Mouse (Mus musculus): ENCODE data around the gene Gm884.

The Gm884 gene

DNA sequence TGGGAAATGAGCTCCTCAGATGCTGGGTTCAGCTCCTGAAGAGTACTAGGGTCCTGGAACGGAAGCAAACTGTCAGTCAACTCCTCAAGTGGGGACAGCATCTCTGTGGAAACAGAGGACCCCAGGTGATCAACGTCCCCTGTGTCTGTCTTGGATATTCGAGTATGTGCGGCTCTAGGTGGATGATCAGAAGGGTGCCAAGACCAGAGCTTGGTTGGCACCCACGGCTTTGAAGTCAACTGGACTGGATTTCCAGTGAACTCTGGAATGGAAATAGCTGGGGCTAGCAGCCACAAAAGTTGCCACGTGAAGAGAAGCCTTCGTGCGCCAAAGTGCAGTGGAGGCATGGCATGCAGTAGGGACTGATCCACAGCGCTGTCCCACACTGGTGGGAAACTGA lies at the start of gene Gm884:
Gene Gm884 (minus strand): TSS at position 101 of the 400 bp plus-strand sequence.
- in situ Hi-C loops (cut with MboI, MseI) = no loop called here

DNA sequence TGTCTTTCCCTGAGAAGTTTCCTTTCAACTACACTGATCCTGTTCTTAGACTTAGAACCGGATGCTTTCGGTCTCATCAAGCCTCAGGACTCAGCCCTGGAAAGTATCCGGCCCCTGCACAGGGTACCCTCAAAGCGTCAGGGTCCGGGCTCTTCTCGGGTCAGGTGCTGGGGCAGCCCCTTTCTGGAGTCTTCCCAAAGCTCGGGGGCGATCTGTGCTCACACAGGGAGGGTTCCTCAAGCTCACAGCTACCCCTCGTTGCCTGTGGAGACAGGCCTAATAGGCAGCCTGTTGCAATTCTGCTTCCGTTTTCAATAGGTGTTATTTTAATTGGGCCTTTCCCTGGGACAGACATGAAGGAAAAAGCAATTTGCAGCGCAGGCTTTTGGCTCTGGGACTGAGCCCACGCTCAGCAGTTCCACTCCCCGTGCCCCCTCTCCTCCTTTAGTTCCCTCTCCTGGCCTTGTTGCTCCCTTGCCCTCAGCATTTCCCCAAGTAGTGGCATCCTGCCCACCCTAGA lies 46.0 kb upstream of the Gm884 start:
- in situ Hi-C loops (cut with MboI, MseI) = no loop called here

DNA sequence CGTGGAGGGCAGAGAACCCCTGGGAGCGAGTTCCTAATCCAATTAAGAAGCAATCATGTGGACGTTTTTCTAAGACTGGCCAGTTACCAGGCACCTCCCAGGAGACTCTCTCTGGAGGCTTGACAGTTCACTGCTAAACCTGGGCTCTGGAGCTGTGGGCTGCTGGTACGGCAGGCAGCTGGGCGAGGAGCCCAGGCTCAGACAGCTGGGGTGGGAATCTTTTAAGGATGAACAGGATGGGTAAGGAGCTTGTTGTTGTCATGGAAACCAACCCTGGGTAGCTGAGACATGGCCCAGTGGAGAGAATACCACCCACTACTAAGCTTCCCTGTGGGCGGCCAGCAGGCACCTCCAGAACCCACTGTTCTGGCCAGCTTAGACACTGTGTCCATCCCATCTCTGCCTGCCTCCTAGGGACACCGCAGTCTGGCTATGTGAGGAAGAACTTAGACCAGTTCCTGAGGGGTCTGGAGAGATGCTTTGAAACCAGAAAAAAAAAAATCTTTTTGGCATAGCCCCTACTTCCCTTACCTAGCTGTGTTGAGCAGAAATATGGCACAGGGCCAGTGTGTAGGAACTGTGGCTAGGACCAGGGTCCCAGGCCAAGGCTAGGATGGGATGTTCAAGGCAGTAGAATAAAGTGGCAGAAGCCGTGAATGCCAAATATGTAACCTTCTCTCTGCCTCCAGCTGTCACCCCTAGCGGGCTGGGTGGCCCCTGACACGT lies 45.4 kb upstream of the Gm884 start:
- in situ Hi-C loops (cut with MboI, MseI) = no loop called here

DNA sequence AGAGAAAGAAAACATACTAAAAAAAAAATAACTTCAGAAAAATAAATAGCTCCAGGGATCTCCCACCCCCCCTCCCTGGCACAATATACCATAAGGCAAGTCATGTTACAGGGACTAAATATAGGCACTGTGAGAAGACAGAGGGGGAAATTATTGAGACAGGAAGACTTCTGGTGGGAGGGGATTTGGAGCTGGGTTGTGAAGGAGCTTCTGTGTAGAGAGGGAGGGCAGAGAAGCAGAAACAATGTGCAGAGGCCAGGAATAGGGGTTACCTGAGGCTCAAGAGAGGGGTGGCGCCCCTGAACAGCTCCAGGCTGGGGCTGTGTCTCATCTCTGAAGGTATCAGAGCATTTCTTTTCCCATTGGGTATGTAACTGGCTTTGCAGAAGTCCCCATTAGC lies 44.8 kb upstream of the Gm884 start:
- in situ Hi-C loops (cut with MboI, MseI) = no loop called here

DNA sequence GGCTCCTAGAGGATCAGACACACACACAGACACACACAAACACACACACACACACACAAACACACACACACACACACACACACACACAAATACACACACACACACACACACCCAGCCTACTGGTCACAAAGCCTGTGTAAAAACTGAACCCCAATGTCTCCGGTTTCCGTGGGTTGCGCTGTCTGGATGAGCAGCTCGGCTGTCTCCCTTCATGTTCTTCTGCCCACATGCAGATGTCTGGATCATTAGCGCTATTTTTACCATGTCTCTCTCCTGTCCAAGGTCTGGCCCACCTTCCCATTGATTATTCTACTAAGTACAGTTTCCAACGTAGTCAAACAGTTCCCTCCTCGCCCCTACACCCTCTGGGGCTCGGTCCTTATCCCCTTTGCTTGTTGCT lies 42.2 kb upstream of the Gm884 start:
- in situ Hi-C loops (cut with MboI, MseI) = no loop called here

DNA sequence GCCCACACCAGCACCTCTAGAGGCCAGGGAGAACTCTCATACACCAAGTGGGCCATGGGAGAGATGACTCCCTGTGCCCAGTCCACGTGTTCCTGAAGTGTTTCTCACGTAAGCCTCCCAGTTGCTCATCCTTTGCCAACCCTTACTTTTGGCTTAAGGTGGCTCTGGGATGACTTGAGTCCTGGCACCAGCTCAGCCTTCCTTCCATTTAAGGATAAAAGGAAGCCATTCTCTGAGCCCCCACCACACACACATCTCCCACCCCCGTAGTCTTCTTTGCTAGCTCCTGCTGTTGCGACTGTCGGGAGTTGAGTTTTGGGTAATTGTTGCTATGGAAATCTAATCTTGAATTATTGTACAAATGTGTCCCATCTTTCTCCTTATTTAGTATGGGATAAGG lies 41.6 kb upstream of the Gm884 start:
- in situ Hi-C loops (cut with MboI, MseI) = no loop called here

DNA sequence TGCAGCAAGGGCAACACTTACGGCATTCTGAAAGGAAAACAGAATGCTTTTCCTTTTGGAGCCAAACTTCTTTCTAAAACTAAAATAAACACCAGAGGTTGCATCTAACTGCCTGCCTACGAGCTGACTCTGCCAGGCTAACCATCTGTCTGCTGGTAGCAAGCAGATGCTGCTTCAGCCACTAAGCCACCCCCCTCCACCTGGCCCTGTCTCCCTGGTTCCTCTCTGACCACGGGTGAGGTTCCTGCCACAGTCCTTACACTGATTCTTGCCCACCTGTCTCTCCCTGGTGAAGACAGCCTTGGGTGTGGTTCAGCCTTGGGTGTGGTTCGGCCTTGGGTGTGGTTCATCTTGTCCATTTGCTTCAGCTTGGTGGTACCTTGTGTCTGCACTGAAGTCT lies 40.9 kb upstream of the Gm884 start:
- in situ Hi-C loops (cut with MboI, MseI) = no loop called here

DNA sequence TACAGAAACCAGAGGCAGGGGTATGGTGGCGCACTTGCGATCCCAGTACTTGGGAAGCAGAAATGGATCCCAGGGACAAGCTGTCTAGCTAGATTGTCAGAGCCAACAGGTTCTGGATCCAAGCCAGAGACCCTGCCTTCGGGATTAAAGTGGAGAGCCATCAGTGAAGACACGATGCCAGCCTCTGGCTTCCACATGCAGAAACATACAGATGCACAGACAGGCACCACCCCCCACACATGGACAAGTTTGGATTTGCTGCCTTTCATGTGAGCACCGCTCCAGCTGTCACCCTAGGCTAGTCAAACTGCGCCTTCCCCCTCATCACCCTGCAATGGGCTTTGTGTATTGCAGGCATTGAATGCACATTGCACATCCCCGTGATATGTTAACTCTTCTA lies 37.2 kb upstream of the Gm884 start:
- in situ Hi-C loops (cut with MboI, MseI) = no loop called here

DNA sequence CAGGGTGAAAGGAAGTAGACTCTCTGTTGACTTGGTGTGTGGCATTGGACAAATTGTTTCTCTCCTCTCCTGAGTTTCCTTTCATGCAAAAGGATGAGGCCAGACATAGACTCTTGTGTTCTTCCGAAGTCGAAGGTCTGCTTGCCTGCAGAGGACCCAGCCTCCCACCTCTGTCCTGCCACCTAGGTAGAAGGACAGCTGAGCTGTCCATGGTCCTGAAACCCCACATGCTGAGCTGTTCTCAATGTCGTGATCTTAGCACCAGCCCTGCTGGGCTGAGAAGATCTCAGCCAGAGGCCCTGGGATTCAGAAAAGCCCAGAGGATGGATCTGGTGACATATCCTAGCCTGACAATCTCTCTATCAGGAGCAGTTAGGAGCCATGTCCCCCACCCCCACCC lies 35.6 kb upstream of the Gm884 start:
- in situ Hi-C loops (cut with MboI, MseI) = no loop called here

DNA sequence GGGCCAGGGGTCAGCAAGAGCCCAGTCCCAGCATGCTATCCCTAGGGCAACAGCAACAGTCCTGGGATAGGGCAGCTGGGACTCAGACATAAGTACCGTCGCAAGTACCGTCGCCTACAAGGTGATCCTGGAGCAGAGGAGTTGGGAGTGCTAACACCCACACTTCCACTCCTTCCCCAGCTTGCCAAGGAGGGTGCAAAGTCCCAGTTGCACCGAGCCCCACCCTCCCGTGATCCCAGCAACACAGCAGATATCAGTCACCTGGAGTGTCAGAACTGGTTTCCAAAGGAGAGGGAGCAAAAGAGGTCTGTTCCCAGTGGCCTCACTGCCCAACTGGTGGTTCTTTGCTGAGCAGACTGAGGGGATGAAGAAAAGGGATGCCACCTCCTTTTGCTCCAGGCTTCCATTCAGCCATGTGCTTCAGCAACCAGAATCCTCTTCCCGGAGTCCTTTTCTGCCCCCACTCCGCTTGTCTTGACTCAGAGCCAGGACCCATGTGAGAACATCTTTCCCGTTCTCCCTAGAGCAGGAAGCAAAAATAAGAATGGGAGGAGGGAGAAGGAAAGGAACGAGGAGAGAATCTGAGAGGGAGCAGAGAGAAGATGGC lies 32.5 kb upstream of the Gm884 start:
- in situ Hi-C loops (cut with MboI, MseI) = no loop called here

DNA sequence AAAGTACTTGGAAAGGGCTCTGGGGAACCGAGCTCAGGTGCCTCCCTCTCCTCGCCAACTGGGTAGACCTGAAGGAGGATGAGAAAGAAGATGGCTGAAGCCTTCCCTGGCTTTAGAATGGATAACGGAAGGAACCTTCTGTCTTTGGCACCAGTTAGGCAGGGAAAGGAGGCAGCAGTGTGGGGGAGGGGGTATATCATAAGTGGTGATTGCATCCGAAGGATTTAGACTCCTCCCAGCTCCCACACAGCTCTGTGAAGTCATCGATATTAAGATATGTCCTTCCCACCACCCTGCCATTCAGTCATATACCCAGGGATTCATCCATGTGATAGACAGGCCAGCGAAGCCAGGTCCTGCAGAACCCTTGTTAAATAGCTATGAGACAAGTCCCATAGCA lies 30.5 kb upstream of the Gm884 start:
- in situ Hi-C loops (cut with MboI, MseI) = no loop called here

DNA sequence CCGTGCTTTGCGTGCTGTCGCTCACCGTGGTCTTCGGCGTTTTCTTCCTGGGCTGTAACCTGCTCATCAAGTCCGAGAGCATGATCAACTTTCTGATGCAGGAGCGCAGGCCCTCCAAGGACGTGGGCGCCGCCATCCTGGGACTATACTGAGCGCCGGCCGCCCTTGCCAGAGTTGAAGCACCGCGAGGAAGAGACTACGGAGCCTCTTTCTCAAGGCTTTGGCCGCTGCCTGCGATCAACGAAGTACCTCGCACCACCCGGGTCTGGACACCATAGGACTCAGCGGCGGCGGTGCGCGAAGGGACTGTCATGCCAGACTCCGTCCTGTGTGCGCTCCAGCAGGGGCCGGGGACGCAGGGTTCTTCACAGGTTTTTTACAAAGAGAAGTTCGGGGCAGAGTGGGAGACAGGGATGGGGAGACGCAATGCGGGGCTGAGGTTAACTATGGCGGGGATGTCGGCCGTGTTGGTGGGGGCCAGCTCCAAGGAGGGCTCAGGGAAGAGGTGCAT lies 29.1 kb upstream of the Gm884 start:
- in situ Hi-C loops (cut with MboI, MseI) = no loop called here

DNA sequence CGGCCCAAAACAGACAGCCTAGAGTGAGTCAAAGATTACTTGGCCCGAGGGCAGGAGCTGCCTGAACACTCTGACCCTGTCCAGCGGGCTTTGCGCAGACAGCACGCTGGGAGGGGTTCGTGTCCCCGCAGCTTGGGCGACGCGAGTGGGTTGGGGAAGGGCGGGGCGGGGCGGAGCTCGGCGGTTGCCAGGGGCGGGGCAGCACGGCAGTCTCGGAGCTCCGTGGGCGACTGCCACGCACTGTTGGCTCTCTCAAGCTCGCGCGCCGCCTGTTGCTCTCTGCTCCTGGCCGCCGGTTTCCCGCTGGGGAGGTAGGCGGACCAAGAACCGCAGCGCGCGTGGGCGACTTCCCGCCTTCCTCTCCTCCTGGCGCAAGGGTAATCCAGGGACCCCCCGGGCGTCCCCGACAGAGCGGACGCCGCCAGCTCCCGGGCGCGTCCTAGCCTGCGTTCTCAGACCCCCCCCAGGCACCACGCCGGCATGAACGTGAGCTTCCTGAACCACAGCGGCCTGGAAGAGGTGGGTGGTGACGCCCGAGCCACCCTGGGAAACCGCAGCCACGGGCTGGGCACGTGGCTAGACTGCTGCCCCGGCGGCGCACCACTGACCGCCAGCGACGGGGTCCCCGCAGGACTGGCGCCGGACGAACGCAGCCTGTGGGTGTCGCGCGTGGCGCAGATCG lies 28.5 kb upstream of the Gm884 start, which contains the start of gene Rprml:
Gene Rprml (plus strand): TSS at position 270 of the 682 bp plus-strand sequence.
- in situ Hi-C loops (cut with MboI, MseI) = no loop called here

DNA sequence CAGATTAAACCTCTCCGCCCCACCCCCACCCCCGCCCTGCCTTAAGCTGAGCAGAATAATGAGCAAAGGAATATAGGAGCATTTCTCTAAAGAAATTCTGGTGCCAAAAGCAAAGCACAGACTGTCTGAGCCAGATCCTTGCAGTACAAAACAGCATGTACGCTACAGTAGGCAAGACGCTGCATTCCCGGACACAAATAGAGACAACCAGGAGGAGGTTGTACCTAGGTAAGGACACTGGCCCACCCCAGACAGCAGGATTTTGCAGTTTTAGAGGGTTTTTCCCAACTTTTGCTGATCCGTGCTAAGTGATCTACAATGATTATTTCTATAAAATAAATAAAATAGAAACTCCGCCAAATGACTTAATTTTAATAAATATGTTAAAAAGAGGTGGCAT lies 27.7 kb upstream of the Gm884 start:
- in situ Hi-C loops (cut with MboI, MseI) = no loop called here

DNA sequence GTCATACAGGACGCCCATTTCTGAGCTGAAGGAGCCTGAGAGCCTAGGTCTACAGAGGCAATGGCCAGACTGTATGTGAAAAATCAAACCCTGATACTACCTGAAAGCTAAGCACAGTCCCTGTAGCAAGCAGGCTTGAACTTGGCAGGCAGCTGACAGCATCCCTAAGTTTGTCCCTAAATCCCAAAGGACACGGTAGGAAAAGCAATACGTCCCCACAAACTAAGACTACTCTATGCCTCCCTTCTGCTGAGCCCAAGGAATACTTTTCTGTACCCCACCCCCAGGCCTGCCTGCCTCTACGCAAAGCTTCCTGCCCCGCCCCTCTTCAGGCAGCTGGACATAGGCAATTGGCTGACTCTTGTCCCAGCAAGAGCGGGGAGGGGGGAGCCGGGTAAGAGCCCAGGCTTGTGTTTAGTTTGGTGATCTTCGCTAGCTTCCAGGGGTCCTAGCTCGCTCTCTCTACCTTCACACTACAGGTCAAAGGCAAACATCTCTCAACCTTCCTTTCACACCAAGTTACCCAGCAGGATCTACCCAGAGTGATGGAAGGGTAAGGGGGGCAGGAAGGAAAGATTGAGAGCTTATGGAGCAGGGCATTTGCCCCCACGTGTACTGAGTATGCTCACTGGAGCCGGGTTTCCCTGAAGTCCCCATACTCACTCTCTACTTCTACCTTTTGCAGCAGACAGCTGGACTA lies 27.1 kb upstream of the Gm884 start:
- in situ Hi-C loops (cut with MboI, MseI) = no loop called here

DNA sequence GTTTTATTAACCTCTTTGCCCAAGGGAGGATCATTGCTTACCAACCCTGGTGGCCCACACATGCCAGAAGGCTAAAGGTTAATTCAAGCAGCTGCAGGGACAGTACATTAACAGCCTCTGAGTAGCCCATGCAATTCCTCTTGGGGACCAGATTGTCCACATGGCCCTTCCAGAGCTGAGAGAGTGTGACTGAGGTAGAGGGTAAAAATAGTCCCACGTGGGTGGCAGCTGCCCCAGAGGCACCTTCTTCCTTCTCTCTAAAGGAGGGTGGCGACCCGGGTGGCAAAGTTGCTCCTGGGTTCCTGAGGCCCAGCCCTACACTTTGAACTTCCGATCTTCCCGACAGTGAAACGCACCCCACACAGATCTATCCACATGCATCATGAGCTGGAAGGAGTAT lies 25.4 kb upstream of the Gm884 start:
- in situ Hi-C loops (cut with MboI, MseI) = no loop called here

DNA sequence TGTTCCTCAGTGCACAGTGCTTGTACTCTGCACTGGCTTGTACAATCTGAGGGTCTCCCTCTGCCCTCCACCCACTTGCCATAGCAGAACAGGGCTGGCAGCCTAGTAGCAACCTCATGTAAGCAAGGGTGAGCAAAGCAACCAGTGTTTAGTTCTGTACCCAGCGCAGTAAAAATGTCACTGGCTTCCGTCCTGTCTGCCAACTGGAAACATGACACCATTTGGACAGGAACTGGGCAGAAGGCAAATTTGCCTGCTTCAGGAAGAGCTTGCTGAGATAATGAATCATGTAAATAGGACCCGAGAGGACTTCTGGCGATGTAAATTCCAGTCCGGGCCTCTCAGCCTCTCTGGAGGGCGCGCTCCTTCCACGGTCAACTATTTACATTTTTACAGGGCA lies 24.8 kb upstream of the Gm884 start:
- in situ Hi-C loops (cut with MboI, MseI) = no loop called here

DNA sequence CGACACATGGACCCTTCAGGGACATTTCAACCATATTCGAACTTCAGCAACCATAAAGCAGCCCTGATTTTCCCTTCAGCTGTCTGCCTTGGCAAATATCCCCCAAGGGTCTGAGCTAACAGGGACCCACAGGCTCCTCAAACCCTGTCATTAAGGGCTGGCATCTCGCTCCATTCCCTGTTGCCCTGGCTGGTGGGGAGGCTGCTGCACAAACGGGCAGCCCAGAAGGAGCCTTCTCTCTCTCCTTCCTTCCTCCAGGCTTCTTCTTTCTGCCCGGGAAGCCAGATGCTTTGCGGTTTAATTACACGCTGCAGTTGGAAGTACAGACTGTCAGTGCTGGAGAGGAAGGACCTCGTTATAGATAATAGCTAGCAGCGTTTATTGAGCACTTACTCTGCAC lies 22.3 kb upstream of the Gm884 start:
- in situ Hi-C loops (cut with MboI, MseI) = no loop called here

DNA sequence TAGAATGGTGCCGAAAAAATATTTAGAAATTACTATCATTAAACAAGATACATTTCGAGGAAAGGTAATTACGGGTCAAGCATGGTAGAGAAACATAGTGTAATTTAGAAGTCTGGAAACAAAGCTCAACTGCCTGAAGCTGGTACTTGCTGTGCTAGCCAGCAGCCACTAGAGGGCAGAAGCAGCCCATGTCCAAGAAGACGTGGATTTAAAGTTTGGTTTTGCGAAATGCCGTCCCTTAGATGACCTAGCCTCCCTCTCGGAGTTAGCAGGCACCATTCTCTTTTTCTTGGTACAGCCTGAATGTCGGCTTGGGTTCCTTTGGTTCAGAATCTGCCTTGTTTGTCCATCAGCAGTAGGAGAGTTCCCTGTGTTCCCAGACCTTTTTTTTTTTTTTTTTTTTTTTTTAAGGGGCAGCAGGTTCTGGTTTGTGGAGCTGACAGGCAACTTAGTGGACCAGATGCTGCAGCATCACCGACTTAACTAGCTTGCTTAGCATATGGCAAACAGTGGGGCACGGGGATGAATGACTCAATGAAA lies 18.5 kb upstream of the Gm884 start:
- in situ Hi-C loops (cut with MboI, MseI) = no loop called here

DNA sequence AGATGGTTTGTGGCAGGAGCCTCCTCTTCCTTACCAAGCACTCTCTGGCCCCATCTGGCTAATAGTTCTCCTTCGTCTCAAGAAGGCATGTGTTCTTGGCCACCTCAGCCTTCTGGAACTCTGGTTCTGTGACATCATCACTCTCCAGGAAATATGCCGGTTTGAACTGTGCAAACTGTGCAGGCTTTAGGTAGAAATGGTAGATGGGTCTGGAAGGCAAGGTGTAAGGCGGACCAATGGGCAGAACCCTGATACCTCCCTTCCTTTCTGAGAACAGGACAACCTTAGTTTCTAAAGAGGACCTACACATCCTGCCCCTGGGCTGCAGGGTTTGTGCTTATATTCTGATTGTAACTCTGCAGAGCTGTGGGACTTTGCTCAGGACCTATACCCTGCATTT lies 17.9 kb upstream of the Gm884 start, which contains the start of gene Lyzl6:
Gene Lyzl6 (minus strand): TSS at position 101 of the 400 bp plus-strand sequence.
- in situ Hi-C loops (cut with MboI, MseI) = no loop called here

DNA sequence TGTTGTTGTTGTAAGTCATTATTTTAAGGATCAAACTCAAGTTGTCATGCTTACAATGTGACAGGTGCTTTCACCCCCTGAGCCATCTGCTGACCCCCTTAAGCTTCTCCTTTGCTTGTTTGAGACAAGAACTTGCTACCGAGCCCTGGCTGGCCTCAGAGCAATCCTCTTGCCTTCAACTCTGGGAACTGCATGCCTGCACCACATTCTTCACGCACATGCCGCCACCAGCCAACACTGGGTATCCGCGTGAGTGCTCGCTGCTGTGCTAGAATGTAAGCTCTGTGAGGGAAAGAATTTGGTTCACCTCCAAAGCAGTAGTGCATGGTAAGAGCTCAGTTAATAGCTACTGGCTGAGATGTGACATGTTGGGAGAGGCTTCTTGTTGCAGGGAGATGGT lies 15.3 kb upstream of the Gm884 start:
- in situ Hi-C loops (cut with MboI, MseI) = no loop called here

DNA sequence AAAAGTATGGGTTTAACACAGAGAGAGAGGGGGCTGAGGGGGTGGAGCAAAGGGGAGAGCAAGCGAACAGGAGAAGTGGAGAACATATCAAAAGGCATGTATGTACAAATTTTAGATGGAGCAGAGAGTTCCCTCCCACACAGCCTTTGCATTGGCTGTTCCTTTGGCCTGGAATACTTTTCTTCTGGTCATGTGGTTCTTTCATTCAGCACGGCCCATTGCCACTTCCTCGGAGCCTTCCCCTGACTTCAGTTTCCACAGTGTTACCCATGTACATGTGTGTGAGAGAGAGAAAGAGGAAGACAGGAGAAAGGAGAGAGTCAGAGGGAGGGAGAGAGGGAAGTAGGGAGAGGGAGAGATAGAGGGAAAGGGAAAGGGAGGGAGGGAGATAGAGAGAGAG lies 14.5 kb upstream of the Gm884 start:
- in situ Hi-C loops (cut with MboI, MseI) = no loop called here

Data from T-helper 2 cell (primary cell).